Mouse (Mus musculus): ENCODE results near the gene Vhl.

- TF ChIP-seq POLR2A (IDR thresholded peaks at IDR 0.05; ENCODE audit: extremely low read depth, insufficient read depth, low read length): no peak
- no peak for TF ChIP-seq CTCF (IDR thresholded peaks at IDR 0.05; ENCODE audit: extremely low read depth, insufficient read depth, low read length)
These were observed 25.8 kb downstream of the Vhl start for GRCm38 (mm10) chr6:113649346-113650196.

All from cortical plate, adult 2 months (tissue).